Mouse (Mus musculus): ENCODE data around the gene Gm1043.

GRCm38 (mm10) chr5:37107111-37107510 is 21.9 kb downstream of the Gm1043 start:
- TF ChIP-seq POLR2A (IDR thresholded peaks at IDR 0.05; ENCODE audit: borderline replicate concordance, extremely low read depth, insufficient read depth, insufficient read length, poor library complexity, severe bottlenecking) (no peak), CTCF (IDR thresholded peaks at IDR 0.05; ENCODE audit: borderline replicate concordance, extremely low read depth, insufficient read depth, insufficient read length) (no peak)

Measured in brain, embryonic 14.5 days (tissue).